Mouse (Mus musculus) ES-E14 (cell line): ENCODE results near the gene Olfr1461. TPM values are rescaled to one million over a fixed set of nuclear protein-coding genes. Genes with fewer than 3 reads are reported as not detected.

Experiments
- DNase-seq: peaks from one replicate; pipeline ENCODE4 v3.0.0-alpha.2; 2013; ENCODE audit warnings: low read depth, low spot score
- H3K27ac ChIP-seq: 2 replicates; pipeline ENCODE4 v1.5.1; 2012; ENCODE audit warnings: low read depth, mild to moderate bottlenecking, low read length, moderate library complexity, mixed read lengths; ENCODE audit not compliant: poor library complexity, insufficient read depth, severe bottlenecking
- H3K36me3 ChIP-seq: 2 replicates; pipeline ENCODE4 v1.6.1; 2012; ENCODE audit warnings: mild to moderate bottlenecking, low read length, moderate library complexity, mixed read lengths; ENCODE audit not compliant: control insufficient read depth, poor library complexity, insufficient read depth, severe bottlenecking
- H3K4me1 ChIP-seq, 2 experiments: fragments of 150-350 bp in 1 of 2; sonication (generic) in 1 of 2; 2 replicates each; pipeline ENCODE4 v1.6.1; 2012; ENCODE audit warnings: low read length in 2 of 2, mild to moderate bottlenecking in 1 of 2, mixed read lengths in 1 of 2; ENCODE audit not compliant: control insufficient read depth in 2 of 2, insufficient read depth in 2 of 2, poor library complexity in 1 of 2
- H3K4me3 ChIP-seq, 2 experiments: fragments of 150-350 bp in 1 of 2; sonication (generic) in 1 of 2; 2 replicates each; pipeline ENCODE4 v1.5.1; 2012; ENCODE audit warnings: low read length in 2 of 2, low read depth in 1 of 2, mild to moderate bottlenecking in 1 of 2, mixed read lengths in 1 of 2; ENCODE audit not compliant: insufficient read depth in 1 of 2, poor library complexity in 1 of 2, severe bottlenecking in 1 of 2
- H3K9ac ChIP-seq: 2 replicates; pipeline ENCODE4 v1.6.1; 2012; ENCODE audit warnings: low read depth, mild to moderate bottlenecking, low read length, mixed read lengths; ENCODE audit not compliant: poor library complexity, insufficient read depth, severe bottlenecking
- H3K9me3 ChIP-seq: fragments of 150-350 bp; sonication (generic); 2 replicates; pipeline ENCODE4 v1.6.1; 2012; ENCODE audit warnings: low read depth, mild to moderate bottlenecking, low read length; ENCODE audit not compliant: control insufficient read depth, insufficient read depth
- CHD2 ChIP-seq: IDR thresholded peaks from 2 replicates; pipeline ENCODE4 v1.6.1; 2014; ENCODE audit warnings: mild to moderate bottlenecking, low read depth, low read length, inconsistent platforms
- HCFC1 ChIP-seq: IDR thresholded peaks from 2 replicates; pipeline ENCODE4 v1.6.1; 2012; ENCODE audit warnings: low read length, inconsistent platforms, borderline replicate concordance; ENCODE audit not compliant: insufficient read depth
- MAFK ChIP-seq: IDR thresholded peaks from 2 replicates; pipeline ENCODE4 v1.6.1; 2014; ENCODE audit warnings: mild to moderate bottlenecking, low read depth, low read length, inconsistent platforms; ENCODE audit not compliant: insufficient read depth
- ZC3H11A ChIP-seq: IDR thresholded peaks from 2 replicates; pipeline ENCODE4 v1.6.1; 2012; ENCODE audit warnings: low read depth, mild to moderate bottlenecking, inconsistent platforms, low read length, borderline replicate concordance
- ZNF384 ChIP-seq: IDR thresholded peaks from 2 replicates; pipeline ENCODE4 v1.6.1; 2012; ENCODE audit warnings: low read depth, low read length, inconsistent platforms
- in situ Hi-C, 2 experiments: fragments of 600-800 bp; cut with MboI; formaldehyde crosslinking; loops; one replicate each; pipeline ENCODE4 v1.15.1; 2025; ENCODE audit warnings: low sequenced_read_pairs in 2 of 2, inconsistent platforms in 1 of 2; ENCODE audit not compliant: unreplicated experiment in 2 of 2
- total RNA-seq: library from RNA; depleted of rRNA; stranded (reverse); fragments of 300-350 nt; gene quantifications from 2 replicates; pipeline ENCODE4 v1.2.3, GENCODE M21; 2012; rRNA removed

Gene Olfr1461
- total RNA-seq: not detected in 2 replicates

DNA sequence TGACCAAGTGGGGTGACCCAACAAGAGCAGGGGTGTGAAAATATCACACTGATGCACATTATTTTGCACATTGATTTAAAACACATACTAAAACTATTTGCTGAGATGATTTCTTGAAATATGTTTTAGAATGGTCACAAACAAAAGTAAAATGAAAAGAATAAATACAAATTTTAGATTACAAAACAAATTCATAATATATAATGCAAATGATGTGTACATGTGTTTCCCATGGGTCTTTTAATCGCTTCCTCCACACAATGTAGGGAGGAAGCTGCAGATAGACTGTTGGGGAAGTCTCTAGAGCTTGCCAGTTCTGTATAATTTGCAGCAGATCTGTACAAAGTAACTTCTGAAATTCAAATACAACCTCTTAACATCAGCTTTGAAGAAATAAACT is at the start of gene Olfr1461:
Gene Olfr1461, plus strand, starts transcription at position 301 of the 400 bp plus-strand sequence.
- Histone ChIP-seq H3K9ac (no peak within 1 kb of the TSS), H3K9me3 (no peaks in the 10 kb centered on the region), H3K4me1 (no peaks in the 10 kb centered on the region), H3K27ac (no peak within 1 kb of the TSS), H3K4me3 (no peak within 1 kb of the TSS), H3K36me3 (no peaks in the 10 kb centered on the region)
- in situ Hi-C loops: no loop called here
- DNase-seq: no peak
- TF ChIP-seq ZNF384 (no peak), HCFC1 (no peak), ZC3H11A (no peak), MAFK (no peak), CHD2 (no peak)

DNA sequence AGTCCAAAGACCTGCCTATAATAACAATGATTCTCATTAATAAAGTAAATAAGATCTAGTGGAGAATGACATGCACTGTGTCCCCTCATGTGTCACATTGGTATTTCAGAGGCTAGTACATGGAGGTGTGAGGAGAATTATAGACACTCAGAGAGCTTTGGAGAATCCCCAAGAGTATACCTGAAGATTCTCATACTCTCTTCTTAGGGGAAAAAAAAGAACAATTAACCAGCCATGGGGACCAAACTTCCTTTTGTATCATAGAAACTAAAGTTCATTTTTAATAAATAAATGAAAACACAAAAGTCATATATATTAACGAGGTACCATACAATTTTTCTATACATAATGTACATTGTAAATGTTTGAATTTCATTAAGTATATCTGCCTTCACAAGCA is 13.4 kb upstream of the Olfr1461 start, which contains the start of gene Olfr1459:
Gene Olfr1459, minus strand, starts transcription at position 101 of the 400 bp plus-strand sequence.
- no peak within 1 kb of the TSS for H3K4me3 ChIP-seq
- H3K9ac ChIP-seq: no peak within 1 kb of the TSS
- no peak within 1 kb of the TSS for H3K27ac ChIP-seq
- H3K36me3 ChIP-seq: no peaks in the 10 kb centered on the region
- in situ Hi-C loops: no loop called here
- no peak for TF ChIP-seq ZNF384
- no peak for TF ChIP-seq ZC3H11A
- TF ChIP-seq CHD2: no peak
- TF ChIP-seq MAFK: no peak
- TF ChIP-seq HCFC1: no peak
- no peaks in the 10 kb centered on the region for H3K4me1 ChIP-seq
- H3K9me3 ChIP-seq: no peaks in the 10 kb centered on the region
- DNase-seq: no peak

DNA sequence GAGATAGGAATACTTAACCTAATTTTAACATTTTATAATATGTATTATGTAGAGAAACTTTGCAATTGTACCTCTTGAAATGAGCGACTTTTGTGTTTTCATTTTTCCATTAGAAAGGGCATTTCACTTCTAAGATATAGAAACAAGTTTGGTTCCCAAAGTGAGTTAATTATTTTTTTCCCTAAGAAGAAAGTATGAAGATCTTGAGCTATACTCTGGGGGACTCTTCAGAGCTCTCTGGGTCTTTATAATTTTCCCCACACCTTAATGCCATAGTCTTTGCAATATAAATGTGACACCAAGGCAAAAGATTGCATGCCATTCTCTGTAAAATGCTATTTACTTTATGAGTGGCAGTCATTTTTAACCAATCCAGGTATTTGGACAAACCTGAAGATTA is 22.6 kb downstream of the Olfr1461 start, which contains the start of gene Olfr1462:
Gene Olfr1462, plus strand, starts transcription at position 301 of the 400 bp plus-strand sequence.
- DNase-seq: no peak
- H3K4me1 ChIP-seq: no peaks in the 10 kb centered on the region
- no peak for TF ChIP-seq CHD2
- no peak for TF ChIP-seq HCFC1
- no peak for TF ChIP-seq MAFK
- no peak for TF ChIP-seq ZC3H11A
- TF ChIP-seq ZNF384: no peak
- no peak within 1 kb of the TSS for H3K27ac ChIP-seq
- no peak within 1 kb of the TSS for H3K9ac ChIP-seq
- in situ Hi-C loops: no loop called here
- no peak within 1 kb of the TSS for H3K4me3 ChIP-seq
- no peaks in the 10 kb centered on the region for H3K36me3 ChIP-seq
- no peaks in the 10 kb centered on the region for H3K9me3 ChIP-seq

Other genes starting within 250 kb of the Olfr1461 start
- gene Olfr1448, start 238.6 kb upstream of the Olfr1461 start, total RNA-seq: not detected in 2 replicates
- gene Olfr1449, start 232.2 kb upstream of the Olfr1461 start, total RNA-seq: not detected in 2 replicates
- not detected in 2 replicates for gene Olfr1450, start 212.7 kb upstream of the Olfr1461 start, total RNA-seq
- gene Olfr1451, start 168.0 kb upstream of the Olfr1461 start, total RNA-seq: not detected in 2 replicates
- not detected in 2 replicates for gene Olfr1453, start 134.7 kb upstream of the Olfr1461 start, total RNA-seq
- not detected in 2 replicates for gene Olfr1454, start 102.4 kb upstream of the Olfr1461 start, total RNA-seq
- not detected in 2 replicates for gene Olfr1457, start 65.1 kb upstream of the Olfr1461 start, total RNA-seq
- not detected in 2 replicates for gene Olfr1458, start 56.2 kb upstream of the Olfr1461 start, total RNA-seq
- gene Olfr1459, start 13.5 kb upstream of the Olfr1461 start, total RNA-seq: 0.32 and 0.80 TPM in 2 replicates
- not detected in 2 replicates for gene Olfr1462, start 22.7 kb downstream of the Olfr1461 start, total RNA-seq
- gene Olfr1463, start 68.3 kb downstream of the Olfr1461 start, total RNA-seq: not detected in 2 replicates
- gene Olfr1465, start 152.5 kb downstream of the Olfr1461 start, total RNA-seq: not detected in 2 replicates
- not detected in 2 replicates for gene Olfr1466, start 175.9 kb downstream of the Olfr1461 start, total RNA-seq
- not detected in 2 replicates for gene Olfr1467, start 199.2 kb downstream of the Olfr1461 start, total RNA-seq
- not detected in 2 replicates for gene Olfr1469, start 244.8 kb downstream of the Olfr1461 start, total RNA-seq